ENCODE assay signal across 20 mouse cellular contexts in genomic region chr6:29246183-29246582, GRCm38 (mm10). TPM values are rescaled to one million over a fixed set of nuclear protein-coding genes. Genes with fewer than 3 reads are reported as not detected.
DNase-seq lines count a peak whose midpoint lies in the region; ATAC-seq and TF ChIP-seq lines count a peak whose summit lies in the region.
"Had no signal": no experiment of that assay in that cellular context is flagged by ENCODE, and none has a peak within 500 bp of the region (broad histone marks: within the 10 kb centered on the region; RNA-seq: fewer than 3 reads in every experiment).

No protein-coding gene starts in this region.

- no peak for TF ChIP-seq CTCF in spleen, adult 2 months (IDR thresholded peaks at IDR 0.05; ENCODE audit: extremely low read depth, insufficient read depth, insufficient read length, insufficient replicate concordance)

- no peak for DNase-seq in spleen, adult 2 months (ENCODE audit: low read depth in 1 of 2, low spot score in 2 of 2)
- no peak for DNase-seq in spleen, postnatal 14 days (ENCODE audit: low spot score in 2 of 2)
- no peak for DNase-seq in liver, embryonic 11.5 days (ENCODE audit: low spot score)
- DNase-seq in frontal cortex, postnatal 10 days (ENCODE audit: low spot score in 2 of 2) = no peak
- DNase-seq in cerebellum, adult 11-12 months = no peak
- DNase-seq in ovary, adult 18-20 months (ENCODE audit: low spot score) = no peak
- DNase-seq: adrenal gland, adult 8-10 months; cerebellum, adult 2 months; cerebellum, postnatal 10 days; gastrocnemius, postnatal 14 days; heart, adult 2 months; heart, postnatal 36 days had no signal

- WGBS in spleen, adult 2 months = 82% methylated on average over 3 of the region's 3 CpGs
- 68% methylated on average over 3 of the region's 3 CpGs for WGBS in liver, embryonic 11.5 days
- 52% methylated on average over 3 of the region's 3 CpGs for WGBS in liver, embryonic 16.5 days (ENCODE audit: insufficient replicate concordance)

- H3K9ac ChIP-seq in liver, embryonic 11.5 days (ENCODE audit: low read depth, low read length) = no peak overlapping the region
- no peak overlapping the region for H3K9ac ChIP-seq in liver, embryonic 16.5 days (ENCODE audit: low read depth, low read length)
- H3K9ac ChIP-seq: heart, embryonic 12.5 days; hindbrain, embryonic 15.5 days had no signal

- no peaks in the 10 kb centered on the region for H3K27me3 ChIP-seq in spleen, adult 2 months (ENCODE audit: control insufficient read depth, insufficient read depth, low read length)
- H3K27me3 ChIP-seq in liver, embryonic 11.5 days (replicated peaks; ENCODE audit: control insufficient read depth, insufficient read depth, low read length) = no peaks in the 10 kb centered on the region; the same call in 1 of the 2 replicates
- H3K27me3 ChIP-seq in liver, embryonic 16.5 days (ENCODE audit: control insufficient read depth, insufficient read depth, low read depth, low read length) = no peaks in the 10 kb centered on the region
- H3K27me3 ChIP-seq: heart, embryonic 12.5 days; hindbrain, embryonic 15.5 days had no signal

- no peaks in the 10 kb centered on the region for H3K9me3 ChIP-seq in liver, embryonic 11.5 days (ENCODE audit: control insufficient read depth, low read length)
- no peaks in the 10 kb centered on the region for H3K9me3 ChIP-seq in liver, embryonic 16.5 days (replicated peaks; ENCODE audit: control insufficient read depth, low read length)
- H3K9me3 ChIP-seq: embryonic facial prominence, embryonic 10.5 days; forebrain, embryonic 10.5 days; G1E; heart, embryonic 12.5 days; hindbrain, embryonic 15.5 days had no signal

- no peak for ATAC-seq in liver, embryonic 11.5 days (replicated peaks; ENCODE audit: low FRiP score)
- peak; percentile 69 for ATAC-seq in liver, embryonic 16.5 days (ENCODE audit: low read depth)
- ATAC-seq: forebrain, embryonic 16.5 days had no signal

- peak overlapping the region; percentile 33 for H3K4me2 ChIP-seq in liver, embryonic 11.5 days
- H3K4me2 ChIP-seq in liver, embryonic 16.5 days (ENCODE audit: low read depth, low read length) = peak overlapping the region; percentile 9; the same call in 1 of the 2 replicates
- H3K4me2 ChIP-seq: heart, embryonic 12.5 days; hindbrain, embryonic 15.5 days had no signal

- no peak overlapping the region for H3K4me3 ChIP-seq in spleen, adult 2 months (ENCODE audit: extremely low read depth, insufficient read depth, insufficient read length)
- no peak overlapping the region for H3K4me3 ChIP-seq in liver, embryonic 11.5 days (ENCODE audit: low read depth, low read length)
- no peak overlapping the region for H3K4me3 ChIP-seq in liver, embryonic 16.5 days (ENCODE audit: low read depth, low read length)
- H3K4me3 ChIP-seq: embryonic facial prominence, embryonic 10.5 days; erythroblast, embryonic 14.5 days; forebrain, embryonic 10.5 days; heart, adult 2 months; heart, embryonic 12.5 days; hindbrain, embryonic 15.5 days had no signal

- H3K36me3 ChIP-seq in spleen, adult 2 months (ENCODE audit: control insufficient read depth, insufficient read depth, low read length) = no peaks in the 10 kb centered on the region
- no peaks in the 10 kb centered on the region for H3K36me3 ChIP-seq in liver, embryonic 11.5 days (ENCODE audit: control insufficient read depth, insufficient read depth, low read length)
- no peaks in the 10 kb centered on the region for H3K36me3 ChIP-seq in liver, embryonic 16.5 days (ENCODE audit: control insufficient read depth, insufficient read depth)
- H3K36me3 ChIP-seq: embryonic facial prominence, embryonic 10.5 days; forebrain, embryonic 10.5 days; G1E; heart, embryonic 12.5 days; hindbrain, embryonic 15.5 days had no signal

- TF ChIP-seq POLR2A in spleen, adult 2 months (IDR thresholded peaks at IDR 0.05; ENCODE audit: low read depth, low read length) = no peak

- peak overlapping the region; percentile 49 for H3K27ac ChIP-seq in spleen, adult 2 months (ENCODE audit: insufficient read depth, low read length)
- H3K27ac ChIP-seq in liver, embryonic 11.5 days (ENCODE audit: low read depth, low read length) = no peak overlapping the region
- peak overlapping the region; percentile 67 for H3K27ac ChIP-seq in liver, embryonic 16.5 days (ENCODE audit: low read length)
- H3K27ac ChIP-seq: embryonic facial prominence, embryonic 10.5 days; forebrain, embryonic 10.5 days; heart, adult 2 months; hindbrain, embryonic 15.5 days had no signal

- H3K4me1 ChIP-seq in spleen, adult 2 months (ENCODE audit: control insufficient read depth, insufficient read depth, insufficient read length) = peaks cover 14% of the 10 kb centered on the region; the same call in 1 of the 2 replicates
- H3K4me1 ChIP-seq in liver, embryonic 11.5 days (replicated peaks; ENCODE audit: control insufficient read depth, insufficient read depth, low read length) = peaks cover 9% of the 10 kb centered on the region
- peaks cover 7% of the 10 kb centered on the region for H3K4me1 ChIP-seq in liver, embryonic 16.5 days (ENCODE audit: control insufficient read depth, low read depth, low read length)
- H3K4me1 ChIP-seq: hindbrain, embryonic 15.5 days had no signal

RNA-seq across cellular contexts. Expression of gene Hilpda, which starts 26.1 kb away (rescaled TPM):
- polyA plus RNA-seq in spleen, adult 2 months (2012; rRNA removed) = 11.3 and 12.9 TPM in 2 replicates
- 34.2 and 35.3 TPM in 2 replicates for polyA plus RNA-seq in liver, embryonic 11.5 days (2014; fragmentation: Nextera tagmentation; extraction: Ambion mirVana)
- polyA plus RNA-seq in liver, embryonic 16.5 days (2015; fragmentation: Nextera tagmentation; extraction: Ambion mirVana) = 26.1 and 32.4 TPM in 2 replicates

RNA-seq across cellular contexts. Expression of gene Impdh1, which starts 30.0 kb away (rescaled TPM):
- polyA plus RNA-seq in spleen, adult 2 months (2012; rRNA removed) = 40.7 and 46.7 TPM in 2 replicates
- 26.5 and 26.7 TPM in 2 replicates for polyA plus RNA-seq in liver, embryonic 11.5 days (2014; fragmentation: Nextera tagmentation; extraction: Ambion mirVana)
- polyA plus RNA-seq in liver, embryonic 16.5 days (2015; fragmentation: Nextera tagmentation; extraction: Ambion mirVana) = 8.4 and 10.0 TPM in 2 replicates

RNA-seq across cellular contexts. Expression of gene Fam71f2, which starts 33.2 kb away (rescaled TPM):
- polyA plus RNA-seq in spleen, adult 2 months (2012; rRNA removed) = 0.40 and 0.82 TPM in 2 replicates
- polyA plus RNA-seq in liver, embryonic 11.5 days (2014; fragmentation: Nextera tagmentation; extraction: Ambion mirVana) = 0.47 and 0.58 TPM in 2 replicates
- polyA plus RNA-seq in liver, embryonic 16.5 days (2015; fragmentation: Nextera tagmentation; extraction: Ambion mirVana) = 0.09 and 0.13 TPM in 2 replicates
- polyA plus RNA-seq: erythroblast, embryonic 14.5 days; G1E had no signal
